Mouse (Mus musculus) CH12.LX (cell line): Measurements from ENCODE around the gene Wwc2. TPM values are rescaled to one million over a fixed set of nuclear protein-coding genes. Genes with fewer than 3 reads are reported as not detected.
A peak's percentile ranks its signal among the peaks of the same experiment; 100 is the strongest.

ENCODE experiments used
- DNase-seq: peaks from one replicate; pipeline ENCODE4 v3.0.0-alpha.2; 2013; ENCODE audit errors: extremely low read depth
- H3K27ac ChIP-seq: 2 replicates; pipeline ENCODE4 v1.5.1; 2012; ENCODE audit warnings: low read depth, mild to moderate bottlenecking, control low read depth, moderate library complexity; ENCODE audit not compliant: insufficient read depth
- H3K27me3 ChIP-seq: replicated peaks from 2 replicates; pipeline ENCODE3; 2012; ENCODE audit warnings: inconsistent platforms
- H3K36me3 ChIP-seq, 2 experiments: replicated peaks in 1 of 2; 2 replicates each; pipeline versions ENCODE3 to v1.6.1; 2012; ENCODE audit warnings: inconsistent platforms in 1 of 2, low read length in 1 of 2, mild to moderate bottlenecking in 1 of 2, mixed read lengths in 1 of 2, moderate library complexity in 1 of 2; ENCODE audit not compliant: control insufficient read depth in 1 of 2, insufficient read depth in 1 of 2
- H3K4me1 ChIP-seq, 2 experiments: 2 replicates each; pipeline ENCODE4 v1.6.1; 2012; ENCODE audit warnings: inconsistent platforms in 1 of 2, moderate library complexity in 1 of 2; ENCODE audit not compliant: insufficient read depth in 2 of 2, control insufficient read depth in 1 of 2
- H3K4me2 ChIP-seq: 2 replicates; pipeline ENCODE4 v1.6.1; 2012; ENCODE audit warnings: low read depth, mild to moderate bottlenecking, control low read depth; ENCODE audit not compliant: poor library complexity, insufficient read depth, severe bottlenecking
- H3K4me3 ChIP-seq, 3 experiments: fragments of 150-350 bp in 1 of 3; sonication (generic) in 1 of 3; replicated peaks in 1 of 3; 2 replicates each; pipeline versions ENCODE3 to v1.5.1; 2011 to 2012; ENCODE audit warnings: low read depth in 2 of 3, low read length in 2 of 3, mild to moderate bottlenecking in 2 of 3, moderate library complexity in 2 of 3, control low read depth in 1 of 3, improper control_type of control experiment in 1 of 3, inconsistent platforms in 1 of 3, mixed read lengths in 1 of 3; ENCODE audit not compliant: poor library complexity in 1 of 3
- H3K79me2 ChIP-seq: replicated peaks from 2 replicates; pipeline ENCODE4 v1.6.1; 2012; ENCODE audit warnings: mild to moderate bottlenecking, moderate library complexity; ENCODE audit not compliant: control insufficient read depth, poor library complexity, insufficient read depth, severe bottlenecking; ENCODE audit errors: extremely low read depth
- H3K9ac ChIP-seq: 2 replicates; pipeline ENCODE4 v1.6.1; 2012; ENCODE audit warnings: low read depth, mild to moderate bottlenecking, control low read depth, moderate library complexity; ENCODE audit not compliant: insufficient read depth
- H3K9me3 ChIP-seq: replicated peaks from 2 replicates; pipeline ENCODE3; 2012; ENCODE audit warnings: low read length, inconsistent platforms, mixed read lengths
- BHLHE40 ChIP-seq: IDR thresholded peaks from 2 replicates; pipeline ENCODE4 v1.6.1; 2011; ENCODE audit warnings: mild to moderate bottlenecking, low read depth, low read length, improper control_type of control experiment
- CTCF ChIP-seq, 2 experiments: IDR thresholded peaks in 1 of 2; conservative IDR thresholded peaks in 1 of 2; 2 replicates each; pipeline ENCODE4 v1.5.1; 2011 to 2012; ENCODE audit warnings: low read depth in 2 of 2, low read length in 2 of 2, improper control_type of control experiment in 1 of 2, inconsistent platforms in 1 of 2, mild to moderate bottlenecking in 1 of 2, moderate library complexity in 1 of 2
- E2F4 ChIP-seq: IDR thresholded peaks from 2 replicates; pipeline ENCODE4 v1.6.1; 2011; ENCODE audit warnings: low read depth, low read length, improper control_type of control experiment; ENCODE audit not compliant: insufficient replicate concordance
- EP300 ChIP-seq: IDR thresholded peaks from 2 replicates; pipeline ENCODE4 v1.6.1; 2011; ENCODE audit warnings: low read length, improper control_type of control experiment
- ETS1 ChIP-seq: conservative IDR thresholded peaks from 2 replicates; pipeline ENCODE4 v1.6.1; 2012; ENCODE audit warnings: low read depth, mild to moderate bottlenecking, inconsistent platforms, low read length, improper control_type of control experiment, moderate library complexity
- GABPA ChIP-seq: IDR thresholded peaks from 2 replicates; pipeline ENCODE4 v1.6.1; 2012; ENCODE audit warnings: low read depth, low read length, improper control_type of control experiment, inconsistent platforms; ENCODE audit not compliant: insufficient replicate concordance
- HCFC1 ChIP-seq: IDR thresholded peaks from 2 replicates; pipeline ENCODE4 v1.6.1; 2012; ENCODE audit warnings: low read depth, mild to moderate bottlenecking, inconsistent platforms, low read length, improper control_type of control experiment
- IRF4 ChIP-seq: IDR thresholded peaks from 2 replicates; pipeline ENCODE4 v1.6.1; 2014; ENCODE audit warnings: low read depth, mild to moderate bottlenecking, inconsistent platforms, low read length, improper control_type of control experiment
- JUN ChIP-seq: IDR thresholded peaks from 2 replicates; pipeline ENCODE4 v1.6.1; 2011; ENCODE audit warnings: low read depth, mild to moderate bottlenecking, low read length, improper control_type of control experiment, moderate library complexity; ENCODE audit not compliant: insufficient read depth
- JUND ChIP-seq: conservative IDR thresholded peaks from 2 replicates; pipeline ENCODE4 v1.6.1; 2011; ENCODE audit warnings: low read depth, low read length, improper control_type of control experiment
- KAT2A ChIP-seq: IDR thresholded peaks from 2 replicates; pipeline ENCODE4 v1.6.1; 2012; ENCODE audit warnings: low read length, improper control_type of control experiment, inconsistent platforms; ENCODE audit not compliant: insufficient replicate concordance
- MAFK ChIP-seq: IDR thresholded peaks from 2 replicates; pipeline ENCODE4 v1.6.1; 2011; ENCODE audit warnings: low read length, improper control_type of control experiment; ENCODE audit not compliant: insufficient replicate concordance
- MAX ChIP-seq: IDR thresholded peaks from 2 replicates; pipeline ENCODE4 v1.6.1; 2011; ENCODE audit warnings: low read length, improper control_type of control experiment
- MAZ ChIP-seq: IDR thresholded peaks from 2 replicates; pipeline ENCODE4 v1.6.1; 2012; ENCODE audit warnings: low read depth, mild to moderate bottlenecking, inconsistent platforms, low read length, improper control_type of control experiment, moderate library complexity
- MEF2A ChIP-seq: IDR thresholded peaks from 2 replicates; pipeline ENCODE4 v1.6.1; 2014; ENCODE audit warnings: low read depth, mild to moderate bottlenecking, inconsistent platforms, low read length, improper control_type of control experiment, borderline replicate concordance
- NELFE ChIP-seq: IDR thresholded peaks from 2 replicates; pipeline ENCODE4 v1.6.1; 2011; ENCODE audit warnings: low read depth, low read length, improper control_type of control experiment
- NRF1 ChIP-seq: IDR thresholded peaks from 2 replicates; pipeline ENCODE4 v1.6.1; 2014; ENCODE audit warnings: low read depth, mild to moderate bottlenecking, inconsistent platforms, low read length, improper control_type of control experiment, moderate library complexity
- POLR2A ChIP-seq: IDR thresholded peaks from 2 replicates; pipeline ENCODE4 v1.6.1; 2011; ENCODE audit warnings: low read depth, mild to moderate bottlenecking, improper control_type of control experiment, low read length
- POLR2AphosphoS2 ChIP-seq: IDR thresholded peaks from 2 replicates; pipeline ENCODE4 v1.6.1; 2011; ENCODE audit warnings: low read depth, low read length, improper control_type of control experiment
- RAD21 ChIP-seq: IDR thresholded peaks from 2 replicates; pipeline ENCODE4 v1.6.1; 2011; ENCODE audit warnings: low read depth, mild to moderate bottlenecking, low read length, improper control_type of control experiment, moderate library complexity
- SIN3A ChIP-seq: IDR thresholded peaks from 2 replicates; pipeline ENCODE4 v1.6.1; 2012; ENCODE audit warnings: low read length, improper control_type of control experiment, inconsistent platforms
- SMC3 ChIP-seq: IDR thresholded peaks from 2 replicates; pipeline ENCODE4 v1.6.1; 2011; ENCODE audit warnings: low read depth, low read length, improper control_type of control experiment
- TCF12 ChIP-seq: IDR thresholded peaks from 2 replicates; pipeline ENCODE4 v1.6.1; 2014; ENCODE audit warnings: low read depth, mild to moderate bottlenecking, inconsistent platforms, low read length, improper control_type of control experiment
- USF2 ChIP-seq: conservative IDR thresholded peaks from 2 replicates; pipeline ENCODE4 v1.6.1; 2011; ENCODE audit warnings: low read depth, low read length, improper control_type of control experiment
- ZKSCAN1 ChIP-seq: IDR thresholded peaks from 2 replicates; pipeline ENCODE4 v1.6.1; 2012; ENCODE audit warnings: low read depth, inconsistent platforms, low read length, improper control_type of control experiment, borderline replicate concordance
- ZMIZ1 ChIP-seq: IDR thresholded peaks from 2 replicates; pipeline ENCODE4 v1.6.1; 2012; ENCODE audit warnings: low read depth, mild to moderate bottlenecking, inconsistent platforms, low read length, improper control_type of control experiment
- ZNF384 ChIP-seq: IDR thresholded peaks from 2 replicates; pipeline ENCODE4 v1.6.1; 2012; ENCODE audit warnings: low read depth, low read length, improper control_type of control experiment, inconsistent platforms
- dilution Hi-C: fragments of 300-500 bp; cut with MboI; formaldehyde crosslinking; loops from 2 replicates; pipeline ENCODE4 v1.14.3; 2020; ENCODE audit warnings: low sequenced_read_pairs; ENCODE audit not compliant: extremely low pct_unique_long_range_greater_than_20kb, extremely low pct_ligation_motif_present
- in situ Hi-C: fragments of 300-500 bp; cut with MboI; formaldehyde crosslinking; loops from 3 replicates; pipeline ENCODE4 v1.14.3; 2019; ENCODE audit warnings: low sequenced_read_pairs, low pct_ligation_motif_present, low pct_unique_long_range_greater_than_20kb, mixed read lengths
- polyA plus RNA-seq: library from polyadenylated mRNA; unstranded; fragments of >175 nt; gene quantifications from 2 replicates; pipeline ENCODE4 v1.2.1, GENCODE M21; 2012; ENCODE audit warnings: low read depth; ENCODE audit not compliant: insufficient read length
- total RNA-seq, 2 experiments: library from RNA; depleted of rRNA; stranded (reverse); fragments of 300-350 nt in 1 of 2; fragments of >200 nt in 1 of 2; gene quantifications; 2 replicates each; pipeline ENCODE4 v1.2.3; 2012 to 2014

Gene Wwc2
- total and polyA plus RNA-seq, 3 experiments, result 0.04 to 1.1 (median 0.32) TPM

- no peaks in the 10 kb centered on the region for H3K36me3 ChIP-seq
- peaks cover 0 to 23% of the 10 kb centered on the region in 2 experiments; a peak in 2 of 4 replicates for H3K4me1 ChIP-seq
- H3K27ac ChIP-seq, result no peak overlapping the region
- no peak overlapping the region for H3K9ac ChIP-seq
- H3K4me3 ChIP-seq, result no peak overlapping the region
- TF ChIP-seq NRF1, result no peak
- TF ChIP-seq CTCF (conservative IDR thresholded peaks at IDR 0.05 in 1 of 2, IDR thresholded peaks at IDR 0.05 in 1 of 2; ENCODE audit: low read depth in 2 of 2, low read length in 2 of 2), result peak in 1 of 2 experiments; percentile 15; a peak in 2 of 4 replicates
- H3K79me2 ChIP-seq, result no peaks in the 10 kb centered on the region
- no peaks in the 10 kb centered on the region for H3K9me3 ChIP-seq
- in situ Hi-C loops (no loop called here), dilution Hi-C loops (no loop called here)
- no peak overlapping the region for H3K4me2 ChIP-seq
- no peaks in the 10 kb centered on the region for H3K27me3 ChIP-seq
- no peak for DNase-seq
Measured at GRCm38 (mm10) chr8:47920575-47921144, 70.1 kb downstream of the Wwc2 start.

DNA sequence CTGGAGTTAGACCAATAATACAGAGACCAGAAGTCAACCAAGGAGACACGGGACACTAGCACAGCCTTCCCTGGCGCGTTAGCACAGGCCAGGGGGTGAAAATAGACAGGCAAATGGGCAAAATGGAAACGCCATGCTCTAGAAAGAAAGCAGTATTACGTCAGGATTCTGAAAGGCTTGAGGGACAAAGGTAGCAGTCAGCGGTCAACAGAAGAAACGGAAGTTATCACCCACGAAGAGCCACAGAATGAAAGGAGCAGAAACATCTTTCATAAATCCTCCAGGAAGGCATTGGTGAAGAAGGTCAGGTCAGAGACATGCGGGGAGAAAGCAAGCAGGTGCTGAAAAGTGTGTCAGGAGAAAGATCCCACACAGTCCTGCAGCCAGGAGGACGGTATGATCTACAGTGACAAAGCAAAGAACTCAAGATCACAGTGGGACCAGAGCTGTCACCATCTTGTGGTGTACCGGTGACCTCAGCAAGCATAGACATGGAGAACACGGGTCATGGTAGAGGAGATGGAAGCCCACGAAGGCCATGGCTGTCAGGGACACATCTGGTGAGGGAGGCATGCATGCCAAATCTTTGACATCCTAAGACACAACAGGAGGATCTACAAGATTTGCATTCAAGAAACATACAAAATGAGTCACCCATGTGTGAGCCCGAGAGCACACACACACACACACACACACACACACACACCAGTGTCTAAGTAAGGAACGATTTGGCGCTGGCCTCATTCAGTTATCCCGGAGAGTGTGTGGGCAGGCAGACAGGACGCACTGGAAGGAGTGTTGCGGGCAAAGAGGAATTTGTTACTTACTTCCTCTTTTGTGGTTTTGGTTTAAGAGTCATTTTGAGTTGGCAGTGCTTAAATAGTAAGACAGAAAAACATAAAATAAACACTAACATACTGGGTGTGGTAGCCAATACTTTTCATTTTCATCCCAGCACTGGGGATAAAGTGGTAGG is 73.4 kb downstream of the Wwc2 start:
- Histone ChIP-seq H3K4me3 (no peak overlapping the region), H3K9ac (no peak overlapping the region), H3K36me3 (no peaks in the 10 kb centered on the region), H3K9me3 (no peaks in the 10 kb centered on the region), H3K27me3 (no peaks in the 10 kb centered on the region), H3K4me2 (no peak overlapping the region), H3K4me1 (peaks cover 0 to 23% of the 10 kb centered on the region in 2 experiments; a peak in 2 of 4 replicates), H3K79me2 (no peaks in the 10 kb centered on the region), H3K27ac (no peak overlapping the region)
- in situ Hi-C loops, result no loop called here
- TF ChIP-seq ETS1 (no peak), MAZ (no peak), IRF4 (peak; percentile 51), GABPA (no peak), POLR2AphosphoS2 (no peak), NRF1 (no peak), MAFK (no peak), BHLHE40 (no peak), ZKSCAN1 (no peak), EP300 (peak; percentile 76), CTCF (conservative IDR thresholded peaks at IDR 0.05 in 1 of 2, IDR thresholded peaks at IDR 0.05 in 1 of 2; ENCODE audit: low read depth in 2 of 2, low read length in 2 of 2) (no peak), TCF12 (no peak), E2F4 (no peak), ZMIZ1 (no peak), SIN3A (no peak), JUND (no peak), RAD21 (no peak), JUN (no peak), NELFE (no peak), USF2 (no peak), POLR2A (no peak), MAX (no peak), ZNF384 (no peak), SMC3 (no peak), MEF2A (0 out of 2 replicates have a peak, but pooled peaks have one; percentile 32), HCFC1 (no peak), KAT2A (no peak)
- dilution Hi-C loops, result no loop called here
- DNase-seq, result peak; percentile 49
